Mouse (Mus musculus) neural tube, embryonic 13.5 days (tissue): ENCODE measurements around the gene Scel. TPM values are rescaled to one million over a fixed set of nuclear protein-coding genes. Genes with fewer than 3 reads are reported as not detected.

Experiments
- ATAC-seq: fragments of 200-750 bp; cut with Nextera tagmentation; 2 replicates; pipeline ENCODE4 v1.8.0; 2017; ENCODE audit warnings: low read depth, mild to moderate bottlenecking, moderate TSS enrichment, moderate library complexity
- H3K27ac ChIP-seq: fragments of 300-500 bp; sonication (generic); replicated peaks from 2 replicates; pipeline ENCODE4 v1.5.1; 2015; ENCODE audit warnings: moderate library complexity, mild to moderate bottlenecking, inconsistent platforms
- H3K27me3 ChIP-seq: fragments of 300-500 bp; sonication (generic); 2 replicates; pipeline ENCODE4 v1.6.1; 2015; ENCODE audit warnings: mild to moderate bottlenecking, inconsistent platforms
- H3K36me3 ChIP-seq: fragments of 300-500 bp; sonication (generic); 2 replicates; pipeline ENCODE4 v1.6.1; 2015; ENCODE audit warnings: mild to moderate bottlenecking, inconsistent platforms
- H3K4me1 ChIP-seq: fragments of 300-500 bp; sonication (generic); replicated peaks from 2 replicates; pipeline ENCODE4 v1.6.1; 2015; ENCODE audit warnings: inconsistent platforms
- H3K4me2 ChIP-seq: fragments of 300-500 bp; sonication (generic); 2 replicates; pipeline ENCODE4 v1.6.1; 2015; ENCODE audit warnings: inconsistent platforms, mild to moderate bottlenecking, moderate library complexity
- H3K4me3 ChIP-seq: fragments of 300-500 bp; sonication (generic); 2 replicates; pipeline ENCODE4 v1.5.1; 2015; ENCODE audit warnings: mild to moderate bottlenecking, inconsistent platforms
- H3K9ac ChIP-seq: fragments of 300-500 bp; sonication (generic); 2 replicates; pipeline ENCODE4 v1.6.1; 2015; ENCODE audit warnings: moderate library complexity, mild to moderate bottlenecking, inconsistent platforms
- H3K9me3 ChIP-seq: fragments of 300-500 bp; sonication (generic); 2 replicates; pipeline ENCODE4 v1.6.1; 2016; ENCODE audit warnings: inconsistent platforms
- WGBS: fragments of 180-500 bp; shearing (Covaris S2); methylation state at CpG from one replicate; pipeline ENCODE4 v1.1.7; 2015; 5-methylcytosine and 5-hydroxymethylcytosine counted together
- polyA plus RNA-seq: library from polyadenylated mRNA; unstranded; fragments of >200 nt; fragmentation: Nextera tagmentation; extraction: Ambion mirVana; gene quantifications from 2 replicates; pipeline ENCODE4 v1.2.1, GENCODE M21; 2015

The Scel gene
- polyA plus RNA-seq, 1 experiment from 2014 or later = 0.07 TPM

GRCm38 (mm10) chr14:103548220-103548619 is 35.1 kb downstream of the Scel start:
- Histone ChIP-seq H3K27ac (no peak overlapping the region), H3K36me3 (no peaks in the 10 kb centered on the region), H3K9me3 (no peaks in the 10 kb centered on the region), H3K4me1 (peaks cover 11% of the 10 kb centered on the region), H3K9ac (no peak overlapping the region), H3K4me2 (no peak overlapping the region), H3K27me3 (no peaks in the 10 kb centered on the region), H3K4me3 (no peak overlapping the region)
- no peak for ATAC-seq
- WGBS = 90% methylated on average over 6 of the region's 6 CpGs

GRCm38 (mm10) chr14:103550480-103550879 is 37.3 kb downstream of the Scel start:
- Histone ChIP-seq H3K36me3 (no peaks in the 10 kb centered on the region), H3K4me2 (peak overlapping the region; percentile 15; the same call in 1 of the 2 replicates), H3K27me3 (no peaks in the 10 kb centered on the region), H3K9ac (no peak overlapping the region), H3K27ac (no peak overlapping the region), H3K9me3 (no peaks in the 10 kb centered on the region), H3K4me3 (no peak overlapping the region), H3K4me1 (peaks cover 11% of the 10 kb centered on the region)
- ATAC-seq = peak; percentile 69
- WGBS = 20% methylated on average over 8 of the region's 8 CpGs

- H3K9ac ChIP-seq = no peak overlapping the region
- peaks cover 7% of the 10 kb centered on the region for H3K4me1 ChIP-seq
- WGBS = 73% methylated on average over 10 of the region's 10 CpGs
- H3K27ac ChIP-seq = no peak overlapping the region
- no peak overlapping the region for H3K4me3 ChIP-seq
- no peaks in the 10 kb centered on the region for H3K9me3 ChIP-seq
- no peaks in the 10 kb centered on the region for H3K36me3 ChIP-seq
- H3K4me2 ChIP-seq = peak overlapping the region; percentile 15; the same call in 1 of the 2 replicates
- ATAC-seq = 0 out of 2 replicates have a peak, but pooled peaks have one; percentile 8
- no peaks in the 10 kb centered on the region for H3K27me3 ChIP-seq
Observed at GRCm38 (mm10) chr14:103550921-103551320, 37.8 kb downstream of the Scel start.

GRCm38 (mm10) chr14:103551921-103552320 is 38.8 kb downstream of the Scel start:
- Histone ChIP-seq H3K9ac (no peak overlapping the region), H3K27me3 (no peaks in the 10 kb centered on the region), H3K9me3 (no peaks in the 10 kb centered on the region), H3K4me2 (no peak overlapping the region), H3K4me1 (peaks cover 7% of the 10 kb centered on the region), H3K36me3 (no peaks in the 10 kb centered on the region), H3K27ac (no peak overlapping the region), H3K4me3 (no peak overlapping the region)
- ATAC-seq = no peak
- 68% methylated on average over 4 of the region's 4 CpGs for WGBS

- no peak overlapping the region for H3K9ac ChIP-seq
- WGBS = 69% methylated on average over 4 of the region's 4 CpGs
- no peak for ATAC-seq
- no peaks in the 10 kb centered on the region for H3K9me3 ChIP-seq
- H3K36me3 ChIP-seq = no peaks in the 10 kb centered on the region
- no peak overlapping the region for H3K27ac ChIP-seq
- H3K4me3 ChIP-seq = no peak overlapping the region
- H3K4me2 ChIP-seq = no peak overlapping the region
- H3K27me3 ChIP-seq = no peaks in the 10 kb centered on the region
- H3K4me1 ChIP-seq = peaks cover 7% of the 10 kb centered on the region
Observed at GRCm38 (mm10) chr14:103552379-103552778, 39.2 kb downstream of the Scel start.

- Histone ChIP-seq H3K4me1 (peaks cover 7% of the 10 kb centered on the region), H3K9me3 (no peaks in the 10 kb centered on the region), H3K27me3 (no peaks in the 10 kb centered on the region), H3K27ac (no peak overlapping the region), H3K4me2 (no peak overlapping the region), H3K4me3 (no peak overlapping the region), H3K36me3 (no peaks in the 10 kb centered on the region), H3K9ac (no peak overlapping the region)
- ATAC-seq = peak; percentile 43; the same call in 1 of the 2 replicates
- 37% methylated on average over 5 of the region's 5 CpGs for WGBS
Observed at GRCm38 (mm10) chr14:103556609-103557008, 43.5 kb downstream of the Scel start.

GRCm38 (mm10) chr14:103561383-103562096 is 48.4 kb downstream of the Scel start:
- WGBS = 81% methylated on average over 8 of the region's 8 CpGs
- ATAC-seq = no peak
- H3K27me3 ChIP-seq = no peaks in the 10 kb centered on the region

GRCm38 (mm10) chr14:103567957-103568356 is 54.8 kb downstream of the Scel start:
- WGBS = 50% methylated on average over 1 of the region's 1 CpGs
- ATAC-seq = no peak
- no peak overlapping the region for H3K4me2 ChIP-seq
- no peak overlapping the region for H3K4me3 ChIP-seq
- no peak overlapping the region for H3K9ac ChIP-seq
- H3K27ac ChIP-seq = no peak overlapping the region
- no peaks in the 10 kb centered on the region for H3K27me3 ChIP-seq
- 0 out of 2 replicates have a peak, but pooled peaks cover 4% of the 10 kb centered on the region for H3K4me1 ChIP-seq
- no peaks in the 10 kb centered on the region for H3K36me3 ChIP-seq
- H3K9me3 ChIP-seq = no peaks in the 10 kb centered on the region

More at GRCm38 (mm10) chr14:103561383-103562096, 48.4 kb downstream of the Scel start:
- Histone ChIP-seq H3K9ac (no peak overlapping the region), H3K4me3 (no peak overlapping the region), H3K4me1 (no peaks in the 10 kb centered on the region), H3K36me3 (no peaks in the 10 kb centered on the region), H3K9me3 (no peaks in the 10 kb centered on the region), H3K4me2 (no peak overlapping the region), H3K27ac (no peak overlapping the region)

- Histone ChIP-seq H3K27ac (no peak overlapping the region), H3K36me3 (no peaks in the 10 kb centered on the region), H3K27me3 (no peaks in the 10 kb centered on the region), H3K4me3 (no peak overlapping the region), H3K4me2 (no peak overlapping the region), H3K4me1 (0 out of 2 replicates have a peak, but pooled peaks cover 4% of the 10 kb centered on the region), H3K9me3 (no peaks in the 10 kb centered on the region), H3K9ac (no peak overlapping the region)
- WGBS = 78% methylated on average over 2 of the region's 2 CpGs
- ATAC-seq = no peak
Observed at GRCm38 (mm10) chr14:103568433-103568832, 55.3 kb downstream of the Scel start.

- H3K27me3 ChIP-seq = no peaks in the 10 kb centered on the region
- no peaks in the 10 kb centered on the region for H3K36me3 ChIP-seq
- no peaks in the 10 kb centered on the region for H3K9me3 ChIP-seq
- no peak overlapping the region for H3K4me3 ChIP-seq
- H3K27ac ChIP-seq = no peak overlapping the region
- no peak overlapping the region for H3K4me2 ChIP-seq
- H3K4me1 ChIP-seq = 0 out of 2 replicates have a peak, but pooled peaks cover 4% of the 10 kb centered on the region
- 75% methylated on average over 13 of the region's 13 CpGs for WGBS
- no peak for ATAC-seq
- no peak overlapping the region for H3K9ac ChIP-seq
Observed at GRCm38 (mm10) chr14:103571598-103572320, 58.6 kb downstream of the Scel start.

- H3K4me1 ChIP-seq = no peaks in the 10 kb centered on the region
- H3K9me3 ChIP-seq = no peaks in the 10 kb centered on the region
- ATAC-seq = no peak
- H3K36me3 ChIP-seq = no peaks in the 10 kb centered on the region
- no peak overlapping the region for H3K9ac ChIP-seq
- no peak overlapping the region for H3K27ac ChIP-seq
- H3K4me3 ChIP-seq = no peak overlapping the region
- WGBS = 83% methylated on average over 7 of the region's 7 CpGs
- no peaks in the 10 kb centered on the region for H3K27me3 ChIP-seq
- no peak overlapping the region for H3K4me2 ChIP-seq
Observed at GRCm38 (mm10) chr14:103575854-103576253, 62.7 kb downstream of the Scel start.

GRCm38 (mm10) chr14:103577011-103577410 is 63.9 kb downstream of the Scel start:
- no peaks in the 10 kb centered on the region for H3K9me3 ChIP-seq
- no peaks in the 10 kb centered on the region for H3K4me1 ChIP-seq
- no peak overlapping the region for H3K4me2 ChIP-seq
- no peak overlapping the region for H3K4me3 ChIP-seq
- no peak for ATAC-seq
- H3K27me3 ChIP-seq = no peaks in the 10 kb centered on the region
- H3K9ac ChIP-seq = no peak overlapping the region
- H3K27ac ChIP-seq = no peak overlapping the region
- no peaks in the 10 kb centered on the region for H3K36me3 ChIP-seq
